Mouse (Mus musculus): Measurements from ENCODE around the gene Pyroxd1. TPM values are rescaled to one million over a fixed set of nuclear protein-coding genes. Genes with fewer than 3 reads are reported as not detected.

The Pyroxd1 gene
- 7.0 and 7.2 TPM in 2 replicates for polyA plus RNA-seq (2012; rRNA removed)

GRCm38 (mm10) chr6:142345440-142346038 lies at the start of gene Pyroxd1:
Gene Pyroxd1, plus strand, starts transcription at chr6:142345654.

GRCm38 (mm10) chr6:142298098-142298497 lies 47.4 kb upstream of the Pyroxd1 start, which contains the start of gene Iapp:
Gene Iapp, plus strand, starts transcription at chr6:142298423.

GRCm38 (mm10) chr6:142322881-142323280 lies 22.6 kb upstream of the Pyroxd1 start, which contains the start of gene Slco1a5:
Gene Slco1a5, minus strand, starts transcription at chr6:142322981.

GRCm38 (mm10) chr6:142387011-142387754 lies 41.7 kb downstream of the Pyroxd1 start, which contains the start of the genes Recql and Golt1b:
Gene Recql, minus strand, starts transcription at chr6:142387087.
Gene Golt1b, plus strand, starts transcription at chr6:142387221.

Other genes with a start within 250 kb of the Pyroxd1 start
- gene Slco1a6, start 137.1 kb upstream of the Pyroxd1 start, polyA plus RNA-seq (2012; rRNA removed), result not detected in 2 replicates
- gene Iapp, start 47.2 kb upstream of the Pyroxd1 start, polyA plus RNA-seq (2012; rRNA removed), result 1.3 and 1.8 TPM in 2 replicates
- not detected in 2 replicates for gene Slco1a5, start 22.7 kb upstream of the Pyroxd1 start, polyA plus RNA-seq (2012; rRNA removed)
- gene Recql, start 41.4 kb downstream of the Pyroxd1 start, polyA plus RNA-seq (2012; rRNA removed), result 2.5 and 3.1 TPM in 2 replicates
- gene Golt1b, start 41.6 kb downstream of the Pyroxd1 start, polyA plus RNA-seq (2012; rRNA removed), result 4.0 and 4.3 TPM in 2 replicates
- gene Spx, start 67.8 kb downstream of the Pyroxd1 start, polyA plus RNA-seq (2012; rRNA removed), result 0.37 and 0.60 TPM in 2 replicates
- 0.03 and 0.06 TPM in 2 replicates for gene Gys2, start 127.5 kb downstream of the Pyroxd1 start, polyA plus RNA-seq (2012; rRNA removed)
- gene Ldhb, start 162.3 kb downstream of the Pyroxd1 start, polyA plus RNA-seq (2012; rRNA removed), result 18.1 and 19.0 TPM in 2 replicates
- gene Kcnj8, start 226.0 kb downstream of the Pyroxd1 start, polyA plus RNA-seq (2012; rRNA removed), result 15.9 and 18.3 TPM in 2 replicates